Mouse (Mus musculus) cerebellum, adult 2 months (tissue): ENCODE results near the gene Aspdh.

Source experiments
- CTCF ChIP-seq: fragments of 200-500 bp; IDR thresholded peaks from 2 replicates; pipeline ENCODE4 v1.5.1; 2011; ENCODE audit warnings: low read depth, mild to moderate bottlenecking, control low read depth, low read length, moderate library complexity, borderline replicate concordance; ENCODE audit not compliant: insufficient read depth
- POLR2A ChIP-seq: fragments of 200-500 bp; IDR thresholded peaks from 2 replicates; pipeline ENCODE4 v1.6.1; 2011; ENCODE audit warnings: low read length, control low read depth, borderline replicate concordance; ENCODE audit not compliant: insufficient read depth

- TF ChIP-seq POLR2A: no peak
- no peak for TF ChIP-seq CTCF
Measured at GRCm38 (mm10) chr7:44472558-44472885, 7.3 kb downstream of the Aspdh start.
